Mouse (Mus musculus) heart, adult 2 months (tissue): ENCODE results near the gene Foxd3.

Experiments used
- CTCF ChIP-seq: fragments of 200-600 bp; IDR thresholded peaks from 2 replicates; pipeline ENCODE4 v1.8.1; 2022; ENCODE audit warnings: antibody characterized with exemption, mild to moderate bottlenecking, moderate library complexity
- EP300 ChIP-seq: fragments of 200-500 bp; IDR thresholded peaks from 2 replicates; pipeline ENCODE4 v1.6.1; 2011; ENCODE audit warnings: low read depth, low read length, control low read depth; ENCODE audit not compliant: insufficient read depth
- POLR2A ChIP-seq: fragments of 200-500 bp; IDR thresholded peaks from 2 replicates; pipeline ENCODE4 v1.6.1; 2011; ENCODE audit warnings: mild to moderate bottlenecking, low read depth, low read length, control low read depth; ENCODE audit not compliant: insufficient read depth

DNA sequence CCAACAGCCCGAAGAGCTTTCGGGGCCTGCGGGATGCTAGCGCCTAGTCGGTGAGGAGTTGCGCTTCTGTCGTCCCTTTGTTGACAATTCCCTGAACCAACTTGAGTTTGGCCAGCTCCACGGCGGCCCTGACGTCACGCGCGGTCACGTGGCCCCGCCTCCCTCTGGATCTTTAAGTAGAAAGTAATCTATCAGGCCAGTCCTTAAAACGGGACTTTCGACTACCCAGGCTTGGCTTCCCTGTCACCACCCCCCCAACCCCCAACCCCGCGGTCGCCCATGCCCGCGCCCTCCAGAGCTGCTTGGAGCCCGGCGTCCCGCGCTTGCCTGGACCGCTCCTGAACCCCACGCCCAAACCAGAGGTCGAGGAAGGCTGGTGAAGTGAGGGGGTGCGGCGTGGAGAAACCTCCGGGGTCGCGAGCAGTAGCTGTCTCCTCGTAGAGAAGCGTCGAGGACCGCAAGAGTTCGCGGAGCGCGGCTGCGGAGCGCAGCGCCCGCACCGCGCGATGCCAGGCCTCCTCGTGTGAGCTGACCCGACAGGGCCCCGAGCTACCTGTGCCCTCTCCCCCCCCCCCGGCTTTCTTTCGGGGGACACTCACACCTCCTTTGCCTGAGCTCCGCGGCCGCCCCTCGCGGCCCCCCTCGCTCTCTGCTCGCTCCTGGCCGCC, at the start of gene Foxd3:
- TF ChIP-seq EP300 (no peak), CTCF (no peak), POLR2A (no peak)
